Comparison of ENCODE assay signal across 8 mouse cellular contexts in genomic region chr8:123628968-123629755, GRCm38 (mm10). TPM values are rescaled to one million over a fixed set of nuclear protein-coding genes. Genes with fewer than 3 reads are reported as not detected.
A peak's percentile ranks its signal among the peaks of the same experiment; 100 is the strongest.
DNase-seq lines count a peak whose midpoint lies in the region; ATAC-seq and TF ChIP-seq lines count a peak whose summit lies in the region.

No protein-coding gene starts in this region.

- H3K36me3 ChIP-seq in hindbrain, embryonic 15.5 days, result no peaks in the 10 kb centered on the region

- 10% methylated on average over 19 of the region's 19 CpGs for WGBS in hindbrain, embryonic 15.5 days

- no peaks in the 10 kb centered on the region for H3K9me3 ChIP-seq in hindbrain, embryonic 15.5 days

- H3K4me3 ChIP-seq in hindbrain, embryonic 15.5 days, result peak overlapping the region; percentile 31
- peak overlapping the region; percentile 36 for H3K4me3 ChIP-seq in left cerebral cortex, adult 2 months

- H3K4me1 ChIP-seq in hindbrain, embryonic 15.5 days (replicated peaks), result peaks cover 17% of the 10 kb centered on the region

- H3K9ac ChIP-seq in hindbrain, embryonic 15.5 days, result no peak overlapping the region

- peak; percentile 52 for DNase-seq in spleen, adult 12 weeks (ENCODE audit: low spot score)
- no peak for DNase-seq in spleen, postnatal 36 days (ENCODE audit: low spot score in 2 of 2)
- DNase-seq in cerebellum, postnatal 36 days, result peak; percentile 82
- peak; percentile 65 for DNase-seq in gastrocnemius, adult 18-20 months (ENCODE audit: low spot score)
- peak; percentile 69 to 79 for DNase-seq in left cerebral cortex, adult 2 months (ENCODE audit: extremely low spot score in 1 of 2, low spot score in 2 of 2)
- DNase-seq in right cerebral cortex, postnatal 25 days, result peak; percentile 72

- peaks cover 33% of the 10 kb centered on the region for H3K27me3 ChIP-seq in hindbrain, embryonic 15.5 days

- H3K4me2 ChIP-seq in hindbrain, embryonic 15.5 days, result peak overlapping the region; percentile 59

- ATAC-seq in hindbrain, embryonic 15.5 days (ENCODE audit: low FRiP score, low read depth), result peak; percentile 36; the same call in 1 of the 2 replicates
- peak; percentile 87 for ATAC-seq in megakaryocyte, adult 5-6 weeks (ENCODE audit: poor library complexity, severe bottlenecking)

- intact Hi-C loops in left cerebral cortex, adult 2 months (cut with DNase I), result no loop called here

- no peak overlapping the region for H3K27ac ChIP-seq in hindbrain, embryonic 15.5 days (replicated peaks)
- no peak overlapping the region for H3K27ac ChIP-seq in left cerebral cortex, adult 2 months

- peak; percentile 78 for TF ChIP-seq CTCF in left cerebral cortex, adult 2 months (IDR thresholded peaks at IDR 0.05)

RNA-seq across cellular contexts. Expression of gene Rhou, which starts 24.6 kb away (rescaled TPM):
- 10 to 100 TPM; 30.1 to 41.0 TPM for total RNA-seq in gastrocnemius, adult 18-20 months (2021)
- polyA plus RNA-seq in hindbrain, embryonic 15.5 days (2015; fragmentation: Nextera tagmentation; extraction: Ambion mirVana), result 10.5 and 11.9 TPM in 2 replicates
- 10 to 100 TPM; 45.9 to 46.2 TPM for total RNA-seq in left cerebral cortex, adult 2 months (2021)
- total RNA-seq in megakaryocyte, adult 5-6 weeks (2015), result 24.1 and 26.5 TPM in 2 replicates
- total RNA-seq in megakaryocyte, adult 5-6 weeks (2017), result 15.0 and 18.6 TPM in 2 replicates

Comparison
In these comparisons a context has a peak if more than half of its experiments do, and no peak if none do; other contexts are left out.
1. DNase-seq: peak in spleen, adult 12 weeks (single experiment), cerebellum, postnatal 36 days (2 of 2), gastrocnemius, adult 18-20 months (single experiment), left cerebral cortex, adult 2 months (2 of 2) and right cerebral cortex, postnatal 25 days (single experiment); none in spleen, postnatal 36 days (0 of 2).